In the genomic region with DNA sequence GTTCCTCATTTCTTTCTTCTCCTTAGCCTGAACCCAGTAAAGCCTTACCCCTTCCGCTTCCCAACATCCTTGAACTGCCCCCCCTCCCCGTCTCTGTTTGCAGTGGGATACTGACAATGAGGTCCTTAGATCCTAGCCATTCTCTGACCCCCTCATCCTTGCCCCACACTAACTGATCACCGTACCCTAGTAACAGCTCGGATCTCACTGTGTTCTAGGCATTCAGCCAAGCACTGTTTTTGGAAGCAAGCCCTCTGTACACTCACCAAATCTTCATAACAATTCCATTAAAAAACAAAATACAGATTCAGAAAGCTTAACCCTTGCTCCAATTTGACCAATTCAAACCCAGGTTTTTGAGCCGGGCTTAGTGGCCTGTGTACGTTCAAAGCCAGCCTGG, we compare ENCODE assay signal across 9 mouse cellular contexts. TPM values are rescaled to one million over a fixed set of nuclear protein-coding genes. Genes with fewer than 3 reads are reported as not detected.
A peak's percentile ranks its signal among the peaks of the same experiment; 100 is the strongest.
DNase-seq lines count a peak whose midpoint lies in the region; ATAC-seq lines count a peak whose summit lies in the region.
"Had no signal": no experiment of that assay in that cellular context is flagged by ENCODE, and none has a peak within 500 bp of the region (broad histone marks: within the 10 kb centered on the region; RNA-seq: fewer than 3 reads in every experiment).

No protein-coding gene starts in this region.

- no peaks in the 10 kb centered on the region for H3K9me3 ChIP-seq in neural tube, embryonic 11.5 days (ENCODE audit: control insufficient read depth, low read length)
- H3K9me3 ChIP-seq in hindbrain, embryonic 12.5 days (replicated peaks): no peaks in the 10 kb centered on the region
- H3K9me3 ChIP-seq in neural tube, embryonic 12.5 days: no peaks in the 10 kb centered on the region
- H3K9me3 ChIP-seq: limb, embryonic 13.5 days had no signal

- peaks cover 26% of the 10 kb centered on the region for H3K27me3 ChIP-seq in neural tube, embryonic 11.5 days (ENCODE audit: control insufficient read depth, insufficient read depth, low read length)
- H3K27me3 ChIP-seq in hindbrain, embryonic 12.5 days: peaks cover 29% of the 10 kb centered on the region
- peaks cover 30% of the 10 kb centered on the region for H3K27me3 ChIP-seq in neural tube, embryonic 12.5 days (replicated peaks)

- H3K4me1 ChIP-seq in neural tube, embryonic 11.5 days (ENCODE audit: control insufficient read depth, insufficient read depth, low read length): peaks cover 23% of the 10 kb centered on the region
- peaks cover 46% of the 10 kb centered on the region for H3K4me1 ChIP-seq in hindbrain, embryonic 12.5 days
- H3K4me1 ChIP-seq in neural tube, embryonic 12.5 days: peaks cover 45% of the 10 kb centered on the region

- no peak overlapping the region for H3K4me3 ChIP-seq in neural tube, embryonic 11.5 days (ENCODE audit: low read depth, low read length)
- peak overlapping the region; percentile 35 for H3K4me3 ChIP-seq in hindbrain, embryonic 12.5 days
- H3K4me3 ChIP-seq in neural tube, embryonic 12.5 days: peak overlapping the region; percentile 31
- H3K4me3 ChIP-seq: limb, embryonic 13.5 days had no signal

- peak overlapping the region; percentile 38 for H3K4me2 ChIP-seq in neural tube, embryonic 11.5 days (ENCODE audit: low read depth)
- peak overlapping the region; percentile 98 for H3K4me2 ChIP-seq in hindbrain, embryonic 12.5 days (replicated peaks)
- peak overlapping the region; percentile 99 for H3K4me2 ChIP-seq in neural tube, embryonic 12.5 days (replicated peaks)

- 76% methylated on average over 6 of the region's 6 CpGs for WGBS in neural tube, embryonic 11.5 days
- WGBS in hindbrain, embryonic 12.5 days: 67% methylated on average over 6 of the region's 6 CpGs
- 66% methylated on average over 6 of the region's 6 CpGs for whole genome bisulfite sequencing in neural tube, embryonic 12.5 days

- no peak overlapping the region; the same call in 1 of the 2 replicates for H3K9ac ChIP-seq in neural tube, embryonic 11.5 days (ENCODE audit: low read length)
- H3K9ac ChIP-seq in hindbrain, embryonic 12.5 days: peak overlapping the region; percentile 53
- H3K9ac ChIP-seq in neural tube, embryonic 12.5 days: peak overlapping the region; percentile 51
- H3K9ac ChIP-seq: limb, embryonic 13.5 days had no signal

- no peak for ATAC-seq in neural tube, embryonic 11.5 days (ENCODE audit: insufficient read depth, low FRiP score, low TSS enrichment)
- ATAC-seq in hindbrain, embryonic 12.5 days (ENCODE audit: low FRiP score): no peak
- no peak for ATAC-seq in neural tube, embryonic 12.5 days (ENCODE audit: low FRiP score, low read depth)

- H3K27ac ChIP-seq in neural tube, embryonic 11.5 days (ENCODE audit: low read depth, low read length): no peak overlapping the region
- peak overlapping the region; percentile 73 for H3K27ac ChIP-seq in hindbrain, embryonic 12.5 days
- no peak overlapping the region for H3K27ac ChIP-seq in neural tube, embryonic 12.5 days
- H3K27ac ChIP-seq: limb, embryonic 13.5 days had no signal

- no peaks in the 10 kb centered on the region for H3K36me3 ChIP-seq in neural tube, embryonic 11.5 days (ENCODE audit: control insufficient read depth, insufficient read depth, low read length)
- H3K36me3 ChIP-seq in hindbrain, embryonic 12.5 days: no peaks in the 10 kb centered on the region
- peaks cover 6% of the 10 kb centered on the region; the same call in 1 of the 2 replicates for H3K36me3 ChIP-seq in neural tube, embryonic 12.5 days
- H3K36me3 ChIP-seq: limb, embryonic 13.5 days had no signal

- no peak for DNase-seq in neural tube, embryonic 11.5 days (ENCODE audit: low spot score)
- DNase-seq in neural tube, embryonic 10.5 days (ENCODE audit: extremely low spot score, low spot score): no peak
- DNase-seq in cerebellum, postnatal 14 days: peak; percentile 93
- no peak for DNase-seq in urinary bladder, postnatal 25 days (ENCODE audit: low spot score)
- no peak for DNase-seq in urinary bladder, postnatal 4 days (ENCODE audit: low spot score in 2 of 2)
- no peak for DNase-seq in heart, adult 11 months

RNA-seq across cellular contexts. Expression of a gene that starts 3.8 kb away (rescaled TPM):
- polyA plus RNA-seq in neural tube, embryonic 11.5 days (2014; fragmentation: Nextera tagmentation; extraction: Ambion mirVana): 0.92 and 1.7 TPM in 2 replicates
- 3.4 and 3.8 TPM in 2 replicates for polyA plus RNA-seq in hindbrain, embryonic 12.5 days (2016; fragmentation: Nextera tagmentation; extraction: Ambion mirVana)
- 2.6 and 3.7 TPM in 2 replicates for polyA plus RNA-seq in neural tube, embryonic 12.5 days (2016; fragmentation: Nextera tagmentation; extraction: Ambion mirVana)

RNA-seq across cellular contexts. Expression of a gene that starts 22.1 kb away (rescaled TPM):
- polyA plus RNA-seq in neural tube, embryonic 11.5 days (2014; fragmentation: Nextera tagmentation; extraction: Ambion mirVana): 0.42 and 0.49 TPM in 2 replicates
- 0.87 and 1.2 TPM in 2 replicates for polyA plus RNA-seq in hindbrain, embryonic 12.5 days (2016; fragmentation: Nextera tagmentation; extraction: Ambion mirVana)
- 0.74 and 1.5 TPM in 2 replicates for polyA plus RNA-seq in neural tube, embryonic 12.5 days (2016; fragmentation: Nextera tagmentation; extraction: Ambion mirVana)

RNA-seq across cellular contexts. Expression of a gene that starts 40.5 kb away (rescaled TPM):
- 68.1 and 71.9 TPM in 2 replicates for polyA plus RNA-seq in neural tube, embryonic 11.5 days (2014; fragmentation: Nextera tagmentation; extraction: Ambion mirVana)
- polyA plus RNA-seq in hindbrain, embryonic 12.5 days (2016; fragmentation: Nextera tagmentation; extraction: Ambion mirVana): 71.5 and 75.8 TPM in 2 replicates
- 69.5 and 71.2 TPM in 2 replicates for polyA plus RNA-seq in neural tube, embryonic 12.5 days (2016; fragmentation: Nextera tagmentation; extraction: Ambion mirVana)

RNA-seq across cellular contexts. Expression of a gene that starts 45.6 kb away (rescaled TPM):
- polyA plus RNA-seq in neural tube, embryonic 11.5 days (2014; fragmentation: Nextera tagmentation; extraction: Ambion mirVana): 62.3 and 64.8 TPM in 2 replicates
- polyA plus RNA-seq in hindbrain, embryonic 12.5 days (2016; fragmentation: Nextera tagmentation; extraction: Ambion mirVana): 72.1 and 73.5 TPM in 2 replicates
- polyA plus RNA-seq in neural tube, embryonic 12.5 days (2016; fragmentation: Nextera tagmentation; extraction: Ambion mirVana): 65.2 and 66.4 TPM in 2 replicates

Comparison
In these comparisons a context has a peak if more than half of its experiments do, and no peak if none do; other contexts are left out.
1. DNase-seq: peak in cerebellum, postnatal 14 days (2 of 2); none in neural tube, embryonic 11.5 days (single experiment), neural tube, embryonic 10.5 days (single experiment), urinary bladder, postnatal 25 days (single experiment), urinary bladder, postnatal 4 days (0 of 2) and heart, adult 11 months (single experiment).
2. H3K4me2 ChIP-seq: peak in every context shown above with its lines; median percentile 99 in neural tube, embryonic 12.5 days; 98 in hindbrain, embryonic 12.5 days; 38 in neural tube, embryonic 11.5 days.